Mouse (Mus musculus) urinary bladder, postnatal 36 days (tissue): ENCODE measurements around the gene Wdr1.

Source experiments
- DNase-seq, 2 experiments: peaks; one replicate each; pipeline ENCODE4 v3.0.0; 2022; ENCODE audit warnings: low spot score in 2 of 2, mixed read lengths in 1 of 2

The Wdr1 gene

DNA sequence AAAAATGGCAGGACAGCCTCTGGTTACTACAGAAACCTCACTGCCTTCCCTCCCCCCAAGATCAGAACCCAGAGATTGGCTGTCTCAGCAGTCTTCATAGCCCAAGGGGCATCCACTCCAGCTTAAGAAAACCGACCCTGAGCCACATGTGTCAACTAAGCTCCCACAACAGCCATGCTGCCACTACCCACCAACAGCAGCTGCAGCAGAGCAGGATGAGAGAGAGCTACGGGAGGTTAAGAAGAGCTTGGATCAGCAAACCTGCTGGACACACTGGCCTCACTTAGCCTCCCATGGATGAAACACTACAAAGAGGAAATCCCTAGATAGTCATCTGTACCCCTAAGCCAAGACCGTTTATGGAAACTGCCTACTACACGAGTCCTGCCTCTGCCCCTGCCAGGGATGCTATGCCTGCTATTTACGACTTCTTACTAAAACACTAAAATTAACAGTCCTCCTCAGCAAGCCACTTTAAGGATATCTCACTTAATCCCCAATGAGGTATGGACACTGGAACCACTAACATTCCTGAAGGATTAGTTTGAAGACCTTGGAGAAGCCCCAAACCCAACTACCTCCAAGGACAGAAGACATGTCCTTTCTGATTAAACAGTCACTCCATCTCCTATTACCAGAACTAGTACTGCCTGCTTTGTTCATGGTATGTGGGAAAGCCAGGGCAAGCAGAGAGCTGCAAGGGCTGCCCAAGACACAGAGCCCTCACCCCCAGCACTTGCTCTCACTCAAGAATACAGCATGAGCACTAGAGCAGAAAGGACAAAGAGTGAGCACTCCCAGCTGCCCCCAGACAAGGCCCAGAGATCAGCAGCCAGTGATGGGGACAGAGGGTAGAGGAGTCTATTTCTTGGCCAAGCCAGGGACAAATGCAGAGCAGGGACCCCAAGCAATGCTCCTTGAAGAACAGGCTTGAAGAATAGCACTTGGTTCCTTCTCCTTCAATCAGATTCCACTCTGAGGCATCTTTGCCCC is 18.3 kb downstream of the Wdr1 start:
- no peak for DNase-seq

DNA sequence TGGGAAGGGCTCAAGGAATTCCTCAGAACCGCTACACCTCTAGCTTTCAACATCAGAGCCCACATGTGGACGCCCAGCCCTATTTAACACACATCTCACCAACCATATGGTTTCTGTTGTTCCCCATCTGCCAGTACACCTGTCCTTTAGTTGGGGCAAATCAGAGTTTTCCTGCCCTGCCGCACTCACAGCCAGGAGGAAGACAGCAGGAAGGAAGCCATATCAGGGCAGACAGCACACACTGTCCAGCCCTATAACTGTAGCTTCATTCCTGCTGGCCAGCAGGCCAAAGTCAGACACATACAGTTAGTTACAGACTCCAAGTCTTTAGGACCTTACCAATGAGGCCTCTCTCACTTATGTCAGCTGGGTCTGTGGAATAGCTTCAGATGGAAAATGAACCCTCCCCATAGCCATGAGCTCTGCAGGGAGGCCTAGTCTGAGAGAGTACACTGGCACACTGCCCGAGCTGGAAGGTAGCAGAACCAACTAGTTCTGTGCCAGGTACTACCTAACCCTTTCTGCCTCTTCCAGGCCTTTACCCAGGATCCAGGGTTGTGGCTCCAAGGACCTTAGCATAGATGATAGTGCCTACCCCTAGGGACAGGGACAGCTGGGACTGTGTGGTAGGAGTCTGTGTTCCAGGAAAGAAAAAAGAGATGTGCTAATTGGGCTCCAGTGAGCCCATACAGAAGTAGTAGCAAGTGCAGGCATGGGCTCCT is 19.4 kb downstream of the Wdr1 start:
- DNase-seq: no peak

DNA sequence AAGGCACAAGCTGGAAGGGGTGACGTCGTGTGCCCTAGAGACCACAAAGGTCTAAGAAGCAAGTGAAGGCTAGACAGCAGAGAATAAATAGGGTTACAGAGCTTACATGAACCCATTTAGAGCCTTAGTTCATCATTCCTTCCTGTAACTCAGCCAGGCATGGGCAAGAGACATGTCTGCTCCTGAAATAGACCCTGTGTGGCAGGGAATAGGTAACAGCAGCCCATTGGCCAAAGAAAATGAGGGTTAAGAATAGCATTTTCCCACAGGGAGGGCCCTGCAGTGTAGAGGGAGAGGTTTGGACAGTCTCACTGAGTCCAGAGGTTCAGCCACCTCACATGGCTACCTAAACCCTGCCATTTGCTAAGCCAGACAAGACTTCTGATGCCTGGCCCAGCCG is 21.3 kb downstream of the Wdr1 start:
- no peak for DNase-seq

DNA sequence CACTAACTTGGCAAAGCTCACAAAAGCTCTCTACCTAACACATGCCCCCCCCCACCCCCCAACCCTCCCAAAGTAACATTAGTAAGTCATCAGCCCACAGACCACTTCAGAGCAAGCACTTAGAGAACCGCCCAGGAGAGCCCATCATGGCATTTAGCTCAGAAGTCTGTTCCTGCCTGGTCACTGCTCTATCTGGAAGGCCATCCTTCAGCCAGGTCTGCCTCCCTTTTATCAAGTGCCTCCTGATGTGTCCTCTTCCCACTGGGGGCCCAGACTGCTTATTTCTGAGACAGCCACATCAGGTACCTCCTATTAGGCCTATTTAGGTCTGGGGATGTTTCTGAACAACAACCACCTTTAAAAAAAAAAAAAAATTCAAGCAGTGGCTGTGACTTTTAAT is 22.1 kb downstream of the Wdr1 start:
- DNase-seq: no peak

DNA sequence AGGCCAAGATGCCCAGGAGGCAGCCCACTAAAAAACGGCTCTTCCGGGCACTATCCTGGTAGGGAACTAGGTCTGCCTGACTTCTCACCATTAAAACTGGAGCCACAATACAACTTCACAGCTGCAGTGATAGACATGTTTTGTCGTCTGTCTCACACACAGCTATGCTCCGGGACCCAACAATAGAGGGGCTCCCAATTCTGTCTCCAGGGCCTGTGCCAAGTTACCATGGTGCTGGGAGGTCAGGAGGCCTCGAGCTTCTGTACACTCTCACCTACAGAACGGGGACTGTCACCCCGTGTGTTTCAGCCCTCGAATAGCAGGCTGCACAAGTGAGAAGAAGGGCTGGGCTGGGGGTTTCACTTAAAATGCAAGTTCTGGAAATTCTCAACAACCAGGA is 24.5 kb downstream of the Wdr1 start:
- no peak for DNase-seq

DNA sequence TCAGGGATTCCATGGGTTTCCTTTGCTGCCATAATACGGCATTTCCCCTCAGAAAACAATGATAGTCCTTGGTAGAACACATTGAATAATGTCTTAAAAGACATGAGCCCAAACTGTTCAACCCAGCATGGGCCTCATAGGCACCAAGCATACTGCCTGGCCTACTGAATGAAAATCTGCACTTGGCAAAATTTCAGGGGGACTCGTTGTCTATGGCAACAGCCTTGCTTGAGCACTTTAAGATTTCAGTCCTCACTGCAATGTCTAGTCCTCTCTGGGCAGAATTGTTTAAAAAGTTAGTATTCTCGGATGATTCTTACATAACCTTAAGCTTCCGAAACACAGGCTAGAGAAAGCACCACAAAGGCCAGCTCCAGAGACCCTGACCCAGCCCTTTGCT is 25.2 kb downstream of the Wdr1 start:
- DNase-seq: no peak

DNA sequence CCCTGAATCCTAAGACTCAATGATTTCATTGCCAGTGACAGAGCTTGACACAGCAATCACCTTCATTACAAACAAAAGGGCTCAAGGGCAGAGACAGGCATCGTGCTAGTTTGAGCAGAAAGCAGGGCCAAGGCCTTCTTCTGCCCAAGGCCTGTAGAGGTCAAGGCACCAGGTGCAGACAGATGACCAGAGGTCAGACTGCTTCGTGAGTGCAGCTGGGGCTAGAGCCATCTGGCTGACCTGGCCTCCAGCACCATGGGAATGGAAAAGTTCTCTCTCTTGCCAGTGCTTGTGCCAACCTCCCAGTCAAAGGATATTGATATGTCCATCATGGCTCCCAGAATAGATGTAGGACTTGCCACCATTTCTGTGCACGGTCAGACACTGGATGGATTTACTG is 26.2 kb downstream of the Wdr1 start:
- no peak for DNase-seq

DNA sequence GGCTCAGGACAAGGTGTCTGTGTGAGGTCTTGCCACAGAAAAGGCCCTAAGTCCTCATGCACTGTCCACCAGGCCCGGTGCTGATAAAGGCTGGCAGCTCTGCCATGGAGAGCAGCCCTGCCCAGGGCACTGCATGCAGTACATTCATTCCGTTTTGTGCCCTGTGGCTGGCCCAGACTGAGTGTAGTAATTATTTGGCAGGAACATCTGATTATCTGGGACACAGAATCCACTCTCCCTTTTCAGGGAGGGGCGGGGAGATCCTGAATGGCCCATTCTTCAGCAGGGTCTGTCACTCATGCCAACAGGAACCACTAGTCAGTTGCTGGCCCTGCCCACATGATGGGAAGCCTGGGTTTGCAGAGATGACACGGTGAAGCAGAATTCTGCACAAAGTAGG is 30.9 kb downstream of the Wdr1 start:
- no peak for DNase-seq

DNA sequence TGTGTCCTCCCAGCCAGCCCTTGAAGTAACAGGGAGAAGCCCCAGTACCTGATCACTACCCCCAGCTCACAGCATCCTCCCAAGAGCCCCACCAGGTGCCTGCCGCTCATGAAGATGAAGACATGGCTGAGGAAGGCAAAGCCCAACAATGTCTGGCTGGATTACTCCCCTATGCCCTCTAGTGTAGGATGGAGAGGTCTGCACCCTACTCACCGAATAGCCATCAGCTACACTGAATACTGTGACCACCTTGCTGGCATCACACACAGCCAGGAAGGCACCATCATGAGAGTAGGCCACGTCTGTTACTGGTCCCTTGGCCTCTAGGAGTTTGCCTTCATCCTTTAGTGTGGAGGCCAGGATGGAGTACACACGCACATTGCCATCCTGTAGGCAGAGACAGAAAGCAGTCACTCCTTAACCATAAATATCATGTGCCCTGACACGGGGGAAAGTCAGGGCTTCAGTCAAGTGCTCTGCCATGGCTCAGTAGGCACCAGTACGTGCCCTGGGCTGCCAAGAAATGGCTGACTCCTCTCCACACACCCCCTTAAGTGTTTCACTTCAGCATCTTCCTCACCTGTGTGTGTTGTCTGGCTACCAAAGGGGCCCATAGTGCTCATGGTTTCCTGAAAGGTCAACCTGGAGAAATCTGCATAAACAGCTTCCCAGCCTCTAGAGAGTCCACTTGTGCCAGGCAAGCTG is 33.1 kb downstream of the Wdr1 start:
- DNase-seq: no peak

DNA sequence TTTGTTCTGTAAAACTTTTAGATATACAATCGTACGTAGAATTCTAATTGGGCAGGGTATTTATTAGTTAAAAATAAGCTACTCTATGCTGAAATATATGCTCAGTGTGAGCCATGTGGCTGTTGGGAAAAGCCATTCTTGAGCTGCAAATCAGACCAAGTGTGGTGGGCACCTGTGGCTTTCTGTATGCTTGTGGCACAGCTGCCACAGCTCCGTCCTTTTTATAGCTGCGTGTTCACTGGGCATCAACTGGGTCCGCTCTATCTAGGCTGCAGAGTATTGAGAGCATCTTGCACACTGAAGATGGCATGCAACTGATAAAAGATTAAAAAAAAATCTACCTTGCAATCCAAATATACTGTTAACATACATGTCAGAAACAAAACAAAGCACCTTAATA is 40.0 kb downstream of the Wdr1 start:
- no peak for DNase-seq

DNA sequence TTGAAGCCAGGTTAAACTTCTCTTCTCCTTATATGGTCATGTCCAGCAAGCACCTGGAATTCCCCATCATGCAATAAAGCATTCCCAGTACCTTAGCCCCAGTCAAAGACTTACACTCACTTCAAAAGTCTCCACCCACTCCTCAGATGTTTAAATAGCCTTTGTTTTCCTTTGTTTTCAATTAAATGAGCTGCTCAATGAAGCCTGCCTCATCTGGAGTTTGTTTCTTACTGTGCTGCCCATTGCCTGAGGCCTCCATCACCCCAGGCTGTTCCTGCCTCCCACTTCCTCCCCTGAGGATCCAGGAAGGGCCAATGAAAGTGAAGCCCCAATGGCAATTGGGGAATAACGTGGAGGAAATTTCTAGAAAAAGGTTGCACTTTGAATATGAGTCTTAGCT is 42.2 kb downstream of the Wdr1 start:
- no peak for DNase-seq

DNA sequence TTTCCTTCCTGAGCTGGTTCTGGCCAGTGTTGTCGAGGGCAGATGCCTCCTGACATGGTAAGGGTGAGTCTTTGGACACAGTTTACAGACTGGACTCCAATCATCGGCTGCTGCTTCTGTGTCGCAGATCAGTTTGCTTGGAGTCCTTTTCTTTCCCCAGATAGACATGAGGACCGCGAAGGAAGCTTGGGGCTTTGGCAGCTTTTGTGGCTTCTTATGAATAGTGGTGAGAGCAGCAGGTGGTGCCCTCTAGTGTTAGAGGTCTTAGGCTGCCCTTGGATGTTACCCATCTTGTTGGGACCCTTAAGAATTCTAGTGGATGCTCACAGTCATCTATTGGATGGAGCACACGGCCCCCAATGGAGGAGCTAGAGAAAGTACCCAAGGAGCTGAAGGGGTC is 46.8 kb downstream of the Wdr1 start:
- DNase-seq: no peak

DNA sequence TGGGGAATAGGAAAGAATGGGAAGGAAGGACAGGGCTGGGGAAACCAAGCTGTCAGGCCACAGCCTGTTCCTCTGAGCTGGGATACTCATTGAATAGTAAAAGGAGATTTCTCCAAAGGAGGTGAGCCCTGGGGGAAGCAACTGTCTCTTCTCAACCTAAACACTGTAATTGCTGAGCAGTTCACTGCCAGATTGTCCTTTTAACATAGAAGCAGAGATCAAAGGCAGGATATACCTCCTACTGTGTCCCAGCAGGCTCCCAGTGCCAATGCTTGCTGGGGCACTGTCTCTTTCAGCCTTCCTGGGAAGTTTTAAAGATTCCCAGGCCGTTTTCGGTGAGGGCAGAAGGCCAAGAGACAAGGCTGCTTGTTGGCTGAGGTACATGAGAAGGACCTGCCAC is 50.0 kb downstream of the Wdr1 start:
- no peak for DNase-seq

DNA sequence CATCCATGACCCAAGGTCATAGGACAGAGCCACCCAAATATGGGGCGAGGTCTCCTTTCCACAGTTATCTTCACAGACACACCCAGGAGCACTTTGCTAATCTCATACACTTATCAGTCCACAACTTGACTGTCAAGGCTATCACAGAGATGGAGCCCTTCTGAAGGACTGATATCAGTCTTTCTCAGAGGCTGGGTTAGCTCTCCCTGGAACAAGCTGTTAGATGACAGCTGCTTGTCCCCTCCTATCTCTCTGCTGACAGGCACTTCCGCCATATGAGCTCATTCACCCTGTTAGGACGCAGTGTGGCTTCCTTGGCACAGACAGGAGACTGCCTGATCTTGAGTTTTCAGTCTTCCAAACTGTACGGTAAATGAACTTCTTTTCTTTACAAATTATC is 53.5 kb downstream of the Wdr1 start:
- no peak for DNase-seq

DNA sequence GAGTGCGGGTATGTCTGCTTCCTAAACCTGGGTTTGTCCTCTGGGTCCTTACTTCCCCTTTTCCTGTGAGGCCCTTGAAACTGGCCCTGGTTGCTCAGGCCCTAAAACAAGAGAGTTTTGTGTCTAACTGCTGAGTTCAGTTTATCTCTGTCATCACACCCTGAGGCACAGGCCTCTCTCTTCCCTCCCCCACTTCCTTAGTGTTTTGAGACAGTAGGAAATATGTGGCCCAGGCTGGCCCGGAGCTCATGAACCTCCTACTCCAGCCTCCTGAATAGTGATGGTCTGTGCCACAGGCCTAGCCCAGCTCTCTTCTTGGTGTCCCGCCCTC is 57.6 kb downstream of the Wdr1 start:
- no peak for DNase-seq

DNA sequence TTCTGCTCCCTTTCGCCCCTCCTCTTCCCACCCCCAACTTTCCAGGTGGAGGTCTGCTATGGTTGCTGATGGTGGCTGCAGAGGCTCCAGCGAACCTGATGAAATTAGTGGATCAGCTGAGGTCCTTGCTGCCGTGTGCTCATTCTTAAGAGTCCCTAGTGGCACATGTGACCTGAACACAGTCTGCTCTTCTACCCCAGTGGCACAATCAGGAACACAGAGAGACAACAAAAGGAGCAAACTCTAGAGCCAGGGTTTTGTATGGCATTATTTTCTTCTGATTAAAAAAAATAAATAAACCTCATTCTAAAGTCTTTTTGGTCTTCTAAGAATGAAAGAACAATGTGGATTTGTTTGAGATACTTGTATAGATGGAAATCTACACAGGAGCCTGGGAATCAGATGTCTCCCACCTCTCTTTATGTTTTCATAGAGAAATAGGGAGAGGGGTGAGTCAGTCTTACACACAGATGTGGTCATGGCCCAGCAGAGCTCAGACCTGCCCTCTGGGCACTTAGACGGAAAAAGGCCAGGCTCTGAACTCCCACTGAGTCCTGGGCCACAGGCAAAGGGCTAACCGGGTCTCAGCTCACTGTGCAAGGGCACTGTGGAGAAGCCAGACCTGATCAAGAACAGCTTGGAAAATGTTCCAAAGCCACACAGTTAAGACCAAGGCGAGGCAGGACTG is 58.1 kb downstream of the Wdr1 start:
- no peak for DNase-seq

DNA sequence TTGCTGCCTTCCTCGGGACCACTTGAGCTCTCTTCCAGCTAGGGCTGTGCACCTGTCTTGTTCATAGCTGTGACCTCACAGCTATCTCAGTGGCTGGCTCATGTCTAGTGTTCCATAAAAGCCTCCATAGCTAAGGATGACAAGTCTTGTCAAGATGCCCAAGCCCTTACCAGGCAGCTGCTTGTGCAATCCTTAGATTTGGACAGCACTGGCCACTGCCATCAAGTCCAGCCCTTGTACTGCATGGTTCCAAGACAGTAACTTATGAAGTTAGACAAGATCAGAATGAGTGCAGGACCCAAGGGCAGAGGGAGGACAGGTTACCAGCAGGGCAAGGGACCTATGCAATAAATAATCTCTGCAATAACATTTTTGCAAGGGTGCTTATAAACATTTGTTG is 58.9 kb downstream of the Wdr1 start:
- peak in 1 of 2 experiments; percentile 13 for DNase-seq

DNA sequence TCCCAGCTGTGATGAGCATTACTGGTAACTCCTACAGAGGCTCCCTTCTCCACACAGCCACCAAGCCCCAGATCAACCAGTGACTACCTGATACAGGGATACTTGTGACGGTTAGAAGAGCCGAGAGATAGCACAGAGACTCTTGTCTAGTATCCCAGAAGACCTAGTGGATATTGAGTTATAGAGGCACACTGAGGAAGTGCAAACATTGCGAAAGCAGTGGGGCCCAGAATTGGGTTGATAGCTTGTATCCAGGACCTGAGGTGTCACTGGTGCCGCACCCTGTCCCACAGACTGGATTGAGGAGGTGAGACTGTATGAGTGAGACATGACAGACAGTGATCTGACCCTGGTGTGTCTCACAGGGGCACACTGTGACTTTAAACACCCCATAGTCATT is 60.0 kb downstream of the Wdr1 start, which contains the start of gene Slc2a9:
Slc2a9 (minus strand) TSS at position 152 of the 400 bp plus-strand sequence.
- DNase-seq: no peak

DNA sequence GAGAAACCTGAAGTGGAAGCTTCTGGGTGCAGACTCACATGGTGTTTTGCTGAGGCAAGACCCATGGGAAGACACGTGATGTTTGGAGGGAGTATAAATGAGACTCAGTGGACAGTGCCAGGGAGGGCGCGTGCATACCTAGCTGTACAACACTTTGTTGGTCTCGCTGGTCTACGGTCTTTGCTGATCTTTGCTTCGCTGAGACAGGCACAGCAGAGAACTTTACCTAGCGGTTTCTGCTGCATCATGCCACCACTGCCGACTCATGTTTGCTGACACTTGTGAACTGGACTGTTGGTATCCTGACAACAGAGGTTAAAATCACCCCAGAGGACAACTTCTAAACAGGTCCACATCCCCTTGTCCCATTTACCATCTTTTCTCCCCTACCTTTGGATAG is 63.0 kb downstream of the Wdr1 start:
- DNase-seq: no peak

DNA sequence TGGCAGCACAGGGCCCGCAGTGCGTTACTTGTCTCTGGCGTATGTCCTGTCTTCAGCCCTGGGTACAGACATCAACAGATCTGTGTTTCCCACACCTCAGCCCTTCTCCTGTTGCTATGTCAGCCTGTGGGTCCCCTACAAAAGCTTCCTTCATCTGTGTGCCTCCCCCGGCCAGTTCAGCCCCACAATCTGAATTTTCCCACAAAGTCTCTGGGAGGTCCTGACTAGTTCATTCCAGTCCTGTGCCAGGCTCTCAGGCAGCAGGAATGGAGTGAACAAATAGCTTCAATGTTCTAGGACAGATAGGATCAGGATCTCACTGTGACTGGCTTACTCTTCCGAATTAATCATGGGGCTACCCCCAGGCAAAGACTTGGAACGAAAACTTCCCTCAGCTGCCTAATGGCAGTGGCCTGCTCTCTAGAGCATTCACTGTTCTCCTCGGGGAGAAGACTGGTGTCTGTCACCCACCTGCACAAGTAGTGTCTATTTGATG is 63.7 kb downstream of the Wdr1 start:
- no peak for DNase-seq

DNA sequence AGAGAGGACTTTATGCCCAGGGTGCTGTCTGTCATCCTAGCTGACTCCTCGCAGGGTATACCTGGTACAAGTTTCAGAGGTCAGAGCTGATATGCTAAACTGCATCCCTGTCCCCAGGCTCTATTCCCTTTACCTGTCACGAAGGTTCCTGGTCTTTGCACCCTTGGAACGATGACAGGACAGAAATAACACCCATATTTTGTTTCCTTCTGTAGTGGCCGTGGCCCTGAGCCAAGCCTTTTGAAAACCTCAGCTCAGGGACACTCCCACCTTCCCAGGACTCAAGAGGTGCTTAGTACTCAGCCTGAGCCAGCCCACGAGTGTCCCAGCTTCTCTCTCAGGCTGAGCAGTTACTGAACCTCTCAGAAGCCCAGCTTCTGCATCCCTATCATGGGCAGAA is 64.5 kb downstream of the Wdr1 start:
- DNase-seq: no peak
